Mouse (Mus musculus): ENCODE results near the gene Ubl3.

GRCm38 (mm10) chr5:148534644-148535043, 17.9 kb downstream of the Ubl3 start:
- TF ChIP-seq CTCF (IDR thresholded peaks at IDR 0.05; ENCODE audit: borderline replicate concordance, extremely low read depth, insufficient read depth, insufficient read length) (no peak), POLR2A (IDR thresholded peaks at IDR 0.05; ENCODE audit: borderline replicate concordance, extremely low read depth, insufficient read depth, insufficient read length, poor library complexity, severe bottlenecking) (no peak)
